Mouse (Mus musculus) megakaryocyte, embryonic 14.5 days (primary cell): ENCODE data around the gene Tbc1d8. TPM values are rescaled to one million over a fixed set of nuclear protein-coding genes. Genes with fewer than 3 reads are reported as not detected.

Experiments used
- H3K27me3 ChIP-seq: replicated peaks from 2 replicates; pipeline ENCODE3; 2012; ENCODE audit warnings: inconsistent platforms
- H3K36me3 ChIP-seq: replicated peaks from 2 replicates; pipeline ENCODE3; 2012; ENCODE audit warnings: low read length, inconsistent platforms, mixed read lengths
- H3K4me1 ChIP-seq: 2 replicates; pipeline ENCODE4 v1.6.1; 2012; ENCODE audit warnings: inconsistent platforms
- H3K4me3 ChIP-seq: replicated peaks from 2 replicates; pipeline ENCODE3; 2012; ENCODE audit warnings: moderate library complexity, mild to moderate bottlenecking, inconsistent platforms
- H3K9me3 ChIP-seq: 2 replicates; pipeline ENCODE4 v1.6.1; 2012; ENCODE audit warnings: inconsistent platforms
- FLI1 ChIP-seq: IDR thresholded peaks from 2 replicates; pipeline ENCODE4 v1.6.1; 2012; ENCODE audit warnings: low read length, inconsistent platforms, mixed read lengths
- GATA1 ChIP-seq: IDR thresholded peaks from 3 replicates; pipeline ENCODE4 v1.6.1; 2012; ENCODE audit warnings: mixed read lengths, low read length, inconsistent platforms, borderline replicate concordance
- polyA plus RNA-seq: library from polyadenylated mRNA; stranded (reverse); fragments of >175 nt; gene quantifications from 2 replicates; pipeline ENCODE4 v1.2.3, GENCODE M21; 2012; ENCODE audit warnings: low replicate concordance; ENCODE audit not compliant: insufficient read depth

The Tbc1d8 gene
- polyA plus RNA-seq, 1 experiment = 6.4 TPM

- TF ChIP-seq GATA1 (no peak), FLI1 (no peak)
- Histone ChIP-seq H3K27me3 (peaks cover 20% of the 10 kb centered on the region), H3K4me3 (no peak overlapping the region), H3K4me1 (peaks cover 78% of the 10 kb centered on the region), H3K36me3 (no peaks in the 10 kb centered on the region), H3K9me3 (no peaks in the 10 kb centered on the region)
Measured at GRCm38 (mm10) chr1:39450069-39450728, 28.4 kb downstream of the Tbc1d8 start.

- TF ChIP-seq GATA1 (no peak), FLI1 (no peak)
- no peaks in the 10 kb centered on the region for H3K36me3 ChIP-seq
- no peak overlapping the region for H3K4me3 ChIP-seq
- H3K27me3 ChIP-seq = peaks cover 17% of the 10 kb centered on the region
- no peaks in the 10 kb centered on the region for H3K9me3 ChIP-seq
- H3K4me1 ChIP-seq = peaks cover 78% of the 10 kb centered on the region
Measured at GRCm38 (mm10) chr1:39449251-39449790, 29.2 kb downstream of the Tbc1d8 start.

GRCm38 (mm10) chr1:39448819-39449218 lies 29.7 kb downstream of the Tbc1d8 start:
- Histone ChIP-seq H3K4me1 (peaks cover 77% of the 10 kb centered on the region), H3K4me3 (no peak overlapping the region), H3K9me3 (no peaks in the 10 kb centered on the region), H3K27me3 (peaks cover 20% of the 10 kb centered on the region), H3K36me3 (no peaks in the 10 kb centered on the region)
- TF ChIP-seq FLI1 = no peak
- TF ChIP-seq GATA1 = no peak

- no peak overlapping the region for H3K4me3 ChIP-seq
- no peaks in the 10 kb centered on the region for H3K9me3 ChIP-seq
- peaks cover 25% of the 10 kb centered on the region for H3K27me3 ChIP-seq
- no peaks in the 10 kb centered on the region for H3K36me3 ChIP-seq
- H3K4me1 ChIP-seq = peaks cover 77% of the 10 kb centered on the region
- TF ChIP-seq FLI1 (no peak), GATA1 (no peak)
Measured at GRCm38 (mm10) chr1:39448238-39448637, 30.3 kb downstream of the Tbc1d8 start.

GRCm38 (mm10) chr1:39446178-39446577 lies 32.4 kb downstream of the Tbc1d8 start:
- Histone ChIP-seq H3K27me3 (peaks cover 28% of the 10 kb centered on the region), H3K36me3 (peaks cover 2% of the 10 kb centered on the region), H3K9me3 (no peaks in the 10 kb centered on the region), H3K4me1 (peaks cover 64% of the 10 kb centered on the region), H3K4me3 (no peak overlapping the region)
- TF ChIP-seq GATA1 (no peak), FLI1 (no peak)

GRCm38 (mm10) chr1:39445303-39446050 lies 33.1 kb downstream of the Tbc1d8 start:
- Histone ChIP-seq H3K9me3 (no peaks in the 10 kb centered on the region), H3K27me3 (peaks cover 26% of the 10 kb centered on the region), H3K36me3 (peaks cover 2% of the 10 kb centered on the region), H3K4me3 (no peak overlapping the region), H3K4me1 (peaks cover 57% of the 10 kb centered on the region)
- TF ChIP-seq FLI1 = no peak
- TF ChIP-seq GATA1 = no peak

GRCm38 (mm10) chr1:39443764-39444163 lies 34.8 kb downstream of the Tbc1d8 start:
- Histone ChIP-seq H3K9me3 (no peaks in the 10 kb centered on the region), H3K36me3 (peaks cover 2% of the 10 kb centered on the region), H3K4me1 (peaks cover 54% of the 10 kb centered on the region), H3K27me3 (peaks cover 15% of the 10 kb centered on the region), H3K4me3 (no peak overlapping the region)
- TF ChIP-seq FLI1 (no peak), GATA1 (no peak)

GRCm38 (mm10) chr1:39441686-39442085 lies 36.9 kb downstream of the Tbc1d8 start:
- peaks cover 57% of the 10 kb centered on the region for H3K4me1 ChIP-seq
- no peak overlapping the region for H3K4me3 ChIP-seq
- H3K27me3 ChIP-seq = peaks cover 11% of the 10 kb centered on the region
- H3K36me3 ChIP-seq = peaks cover 2% of the 10 kb centered on the region
- TF ChIP-seq GATA1 = no peak
- TF ChIP-seq FLI1 = no peak
- H3K9me3 ChIP-seq = no peaks in the 10 kb centered on the region

GRCm38 (mm10) chr1:39439661-39440548 lies 38.6 kb downstream of the Tbc1d8 start:
- Histone ChIP-seq H3K4me1 (peaks cover 44% of the 10 kb centered on the region), H3K36me3 (peaks cover 2% of the 10 kb centered on the region), H3K9me3 (no peaks in the 10 kb centered on the region), H3K27me3 (peaks cover 11% of the 10 kb centered on the region), H3K4me3 (peak overlapping the region; percentile 21)
- TF ChIP-seq FLI1 (no peak), GATA1 (no peak)
